In the genomic region with DNA sequence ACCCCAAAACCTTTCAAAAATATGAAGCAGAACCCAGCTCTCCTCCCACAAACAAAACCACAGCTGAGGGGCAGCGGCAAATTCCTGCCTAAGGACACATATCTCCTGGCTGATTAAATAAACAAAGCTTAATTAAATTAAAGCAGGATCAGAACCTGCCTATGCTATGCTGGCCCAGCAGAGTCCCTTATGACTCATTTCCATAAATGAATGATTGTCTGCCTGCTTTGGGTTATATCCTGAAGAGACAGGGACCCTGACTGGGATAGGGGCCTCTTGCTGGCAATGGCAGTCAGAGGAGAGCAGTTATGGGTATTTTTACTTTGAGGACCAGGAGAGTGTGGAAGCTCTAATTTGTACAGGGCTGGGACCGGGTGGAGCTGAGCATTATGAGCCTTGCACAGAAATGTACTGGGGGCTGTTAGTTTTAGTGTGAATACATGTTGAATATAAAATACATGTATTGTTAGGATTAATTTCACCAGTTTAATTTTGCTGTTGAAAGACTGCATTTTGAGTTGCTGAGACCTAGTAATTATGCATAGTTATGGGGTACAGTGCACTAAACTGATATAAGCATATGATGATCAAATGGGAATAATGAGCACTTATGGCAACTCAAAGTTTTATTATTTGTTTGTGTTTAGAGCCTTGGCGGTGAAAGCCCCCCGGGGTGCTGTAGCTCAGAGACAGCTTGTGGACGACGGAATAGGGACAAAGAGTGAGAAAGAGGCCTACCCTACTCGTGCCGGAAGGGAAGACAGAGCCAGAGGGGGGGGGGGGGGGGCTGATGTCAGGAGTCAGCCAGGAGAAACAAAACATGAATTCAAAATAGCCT, we compare ENCODE assay signal across 17 mouse cellular contexts.
DNase-seq lines count a peak whose midpoint lies in the region; ATAC-seq and TF ChIP-seq lines count a peak whose summit lies in the region.
"Had no signal": no experiment of that assay in that cellular context is flagged by ENCODE, and none has a peak within 500 bp of the region (broad histone marks: within the 10 kb centered on the region; RNA-seq: fewer than 3 reads in every experiment).

No protein-coding gene starts in this region.

- no peak overlapping the region for H3K4me3 ChIP-seq in CH12.LX (replicated peaks in 1 of 3; ENCODE audit: low read depth in 2 of 3, low read length in 2 of 3, poor library complexity in 1 of 3)
- no peak overlapping the region for H3K4me3 ChIP-seq in embryonic facial prominence, embryonic 14.5 days (ENCODE audit: low read depth, low read length)
- no peak overlapping the region for H3K4me3 ChIP-seq in midbrain, embryonic 12.5 days
- H3K4me3 ChIP-seq: erythroblast, embryonic 14.5 days; heart, embryonic 12.5 days; intestine, embryonic 15.5 days; limb, embryonic 13.5 days had no signal

- in situ Hi-C loops in CH12.LX (cut with MboI; ENCODE audit: low pct_ligation_motif_present, low pct_unique_long_range_greater_than_20kb, low sequenced_read_pairs), result no loop called here

- WGBS in embryonic facial prominence, embryonic 14.5 days, result 45% methylated on average over 8 of the region's 8 CpGs
- WGBS in midbrain, embryonic 12.5 days, result 43% methylated on average over 8 of the region's 8 CpGs

- TF ChIP-seq CTCF in CH12.LX (conservative IDR thresholded peaks at IDR 0.05 in 1 of 2, IDR thresholded peaks at IDR 0.05 in 1 of 2; ENCODE audit: low read depth in 2 of 2, low read length in 2 of 2), result no peak

- intact Hi-C loops in gastrocnemius, postnatal 36 days (cut with DNase I), result no loop called here
- intact Hi-C loops in heart, postnatal 25 days (cut with DNase I), result no loop called here

- H3K36me3 ChIP-seq in CH12.LX (replicated peaks in 1 of 2; ENCODE audit: control insufficient read depth in 1 of 2, insufficient read depth in 1 of 2, low read length in 1 of 2), result no peaks in the 10 kb centered on the region
- H3K36me3 ChIP-seq in embryonic facial prominence, embryonic 14.5 days (ENCODE audit: control insufficient read depth, insufficient read depth, low read length), result no peaks in the 10 kb centered on the region
- H3K36me3 ChIP-seq in midbrain, embryonic 12.5 days, result no peaks in the 10 kb centered on the region
- H3K36me3 ChIP-seq: G1E; heart, embryonic 12.5 days; intestine, embryonic 15.5 days; limb, embryonic 13.5 days had no signal

- 0 out of 2 replicates have a peak, but pooled peaks have one; percentile 32 for ATAC-seq in embryonic facial prominence, embryonic 14.5 days (ENCODE audit: low read depth)
- no peak for ATAC-seq in midbrain, embryonic 12.5 days (ENCODE audit: low FRiP score, low read depth)
- ATAC-seq: intestine, embryonic 15.5 days had no signal

- no peak overlapping the region for H3K9ac ChIP-seq in CH12.LX (ENCODE audit: insufficient read depth, low read depth)
- no peak overlapping the region for H3K9ac ChIP-seq in embryonic facial prominence, embryonic 14.5 days (ENCODE audit: low read depth, low read length)
- H3K9ac ChIP-seq in midbrain, embryonic 12.5 days (replicated peaks), result no peak overlapping the region
- H3K9ac ChIP-seq: heart, embryonic 12.5 days; intestine, embryonic 15.5 days; limb, embryonic 13.5 days had no signal

- dilution Hi-C loops in CH12.LX (cut with MboI; ENCODE audit: extremely low pct_ligation_motif_present, extremely low pct_unique_long_range_greater_than_20kb, low sequenced_read_pairs), result no loop called here

- TF ChIP-seq RAD21 in CH12.LX (IDR thresholded peaks at IDR 0.05; ENCODE audit: low read depth, low read length), result no peak

- DNase-seq in heart, adult 11 months, result peak; percentile 86
- DNase-seq in heart, postnatal 4 days, result no peak
- DNase-seq in CH12.LX (ENCODE audit: extremely low read depth), result no peak
- DNase-seq in embryonic facial prominence, embryonic 14.5 days (ENCODE audit: low spot score), result peak; percentile 29
- no peak for DNase-seq in gastrocnemius, postnatal 36 days
- no peak for DNase-seq in frontal cortex, postnatal 36 days (ENCODE audit: low spot score in 2 of 2)
- no peak for DNase-seq in heart, postnatal 25 days (ENCODE audit: low spot score)
- DNase-seq: adrenal gland, postnatal 25 days; gastrocnemius, postnatal 10 days; kidney, postnatal 14 days; layer of hippocampus, postnatal 36 days had no signal

- no peaks in the 10 kb centered on the region for H3K9me3 ChIP-seq in CH12.LX (replicated peaks; ENCODE audit: low read length)
- H3K9me3 ChIP-seq in embryonic facial prominence, embryonic 14.5 days (ENCODE audit: control insufficient read depth, low read length), result no peaks in the 10 kb centered on the region
- H3K9me3 ChIP-seq in midbrain, embryonic 12.5 days, result no peaks in the 10 kb centered on the region
- H3K9me3 ChIP-seq: heart, embryonic 12.5 days; intestine, embryonic 15.5 days had no signal

- peaks cover 11 to 37% of the 10 kb centered on the region in 2 experiments for H3K4me1 ChIP-seq in CH12.LX (ENCODE audit: control insufficient read depth in 1 of 2, insufficient read depth in 2 of 2)
- peaks cover 16% of the 10 kb centered on the region for H3K4me1 ChIP-seq in embryonic facial prominence, embryonic 14.5 days (ENCODE audit: control insufficient read depth, insufficient read depth, low read length)
- peaks cover 22% of the 10 kb centered on the region for H3K4me1 ChIP-seq in midbrain, embryonic 12.5 days
- H3K4me1 ChIP-seq: intestine, embryonic 15.5 days had no signal

- no peak overlapping the region for H3K27ac ChIP-seq in CH12.LX (ENCODE audit: insufficient read depth, low read depth)
- H3K27ac ChIP-seq in embryonic facial prominence, embryonic 14.5 days (replicated peaks; ENCODE audit: low read depth, low read length), result 0 out of 2 replicates have a peak overlapping the region, but pooled peaks have one; percentile 0
- H3K27ac ChIP-seq in midbrain, embryonic 12.5 days (replicated peaks), result 0 out of 2 replicates have a peak overlapping the region, but pooled peaks have one; percentile 42
- H3K27ac ChIP-seq: intestine, embryonic 15.5 days; limb, embryonic 13.5 days had no signal

- H3K4me2 ChIP-seq in CH12.LX (ENCODE audit: insufficient read depth, low read depth, poor library complexity, severe bottlenecking), result 0 out of 2 replicates have a peak overlapping the region, but pooled peaks have one; percentile 37
- H3K4me2 ChIP-seq in embryonic facial prominence, embryonic 14.5 days (ENCODE audit: low read depth, low read length), result no peak overlapping the region
- no peak overlapping the region for H3K4me2 ChIP-seq in midbrain, embryonic 12.5 days (replicated peaks)
- H3K4me2 ChIP-seq: heart, embryonic 12.5 days; intestine, embryonic 15.5 days; limb, embryonic 13.5 days had no signal

- TF ChIP-seq EP300 in CH12.LX (IDR thresholded peaks at IDR 0.05; ENCODE audit: low read length), result no peak

- no peaks in the 10 kb centered on the region for H3K79me2 ChIP-seq in CH12.LX (replicated peaks; ENCODE audit: control insufficient read depth, extremely low read depth, insufficient read depth, poor library complexity, severe bottlenecking)

- no peaks in the 10 kb centered on the region for H3K27me3 ChIP-seq in CH12.LX (replicated peaks)
- H3K27me3 ChIP-seq in embryonic facial prominence, embryonic 14.5 days (replicated peaks; ENCODE audit: control insufficient read depth, insufficient read depth, low read length), result no peaks in the 10 kb centered on the region
- H3K27me3 ChIP-seq in midbrain, embryonic 12.5 days, result no peaks in the 10 kb centered on the region
- H3K27me3 ChIP-seq: heart, embryonic 12.5 days; intestine, embryonic 15.5 days; limb, embryonic 13.5 days had no signal

- no peak for TF ChIP-seq POLR2A in CH12.LX (IDR thresholded peaks at IDR 0.05; ENCODE audit: low read depth, low read length)

TF ChIP-seq in CH12.LX, 34 proteins besides CTCF, POLR2A, EP300 and RAD21:
- TF ChIP-seq POLR2AphosphoS2 (IDR thresholded peaks at IDR 0.05; ENCODE audit: low read depth, low read length) (no peak), GABPA (IDR thresholded peaks at IDR 0.05; ENCODE audit: insufficient replicate concordance, low read depth, low read length) (no peak), CHD2 (IDR thresholded peaks at IDR 0.05; ENCODE audit: low read length) (no peak), ZNF384 (IDR thresholded peaks at IDR 0.05; ENCODE audit: low read depth, low read length) (no peak), BHLHE40 (IDR thresholded peaks at IDR 0.05; ENCODE audit: low read depth, low read length) (no peak), KAT2A (IDR thresholded peaks at IDR 0.05; ENCODE audit: insufficient replicate concordance, low read length) (no peak), MAFK (IDR thresholded peaks at IDR 0.05; ENCODE audit: insufficient replicate concordance, low read length) (no peak), MYC (IDR thresholded peaks at IDR 0.05; ENCODE audit: low read depth, low read length) (no peak)

Comparison
In these comparisons a context has a peak if more than half of its experiments do, and no peak if none do; other contexts are left out.
1. DNase-seq: peak in heart, adult 11 months (single experiment) and embryonic facial prominence, embryonic 14.5 days (single experiment); none in heart, postnatal 4 days (single experiment), CH12.LX (single experiment), gastrocnemius, postnatal 36 days (0 of 2), frontal cortex, postnatal 36 days (0 of 2) and heart, postnatal 25 days (single experiment).